Mouse (Mus musculus) midbrain, embryonic 12.5 days (tissue): ENCODE data around the gene Abi3. TPM values are rescaled to one million over a fixed set of nuclear protein-coding genes. Genes with fewer than 3 reads are reported as not detected.
A peak's percentile ranks its signal among the peaks of the same experiment; 100 is the strongest.

Experiments used
- ATAC-seq: fragments of 200-750 bp; cut with Nextera tagmentation; 2 replicates; pipeline ENCODE4 v1.8.0; 2017; ENCODE audit warnings: low read depth, moderate TSS enrichment, moderate library complexity; ENCODE audit not compliant: low FRiP score
- H3K27ac ChIP-seq: fragments of 300-500 bp; sonication (generic); replicated peaks from 2 replicates; pipeline ENCODE4 v1.5.1; 2016; ENCODE audit warnings: mild to moderate bottlenecking
- H3K27me3 ChIP-seq: fragments of 300-500 bp; sonication (generic); 2 replicates; pipeline ENCODE4 v1.6.1; 2016; ENCODE audit warnings: mild to moderate bottlenecking
- H3K36me3 ChIP-seq: fragments of 300-500 bp; sonication (generic); 2 replicates; pipeline ENCODE4 v1.6.1; 2016
- H3K4me1 ChIP-seq: fragments of 300-500 bp; sonication (generic); 2 replicates; pipeline ENCODE4 v1.6.1; 2016
- H3K4me2 ChIP-seq: fragments of 300-500 bp; sonication (generic); replicated peaks from 2 replicates; pipeline ENCODE4 v1.6.1; 2016; ENCODE audit warnings: mild to moderate bottlenecking, moderate library complexity
- H3K4me3 ChIP-seq: fragments of 300-500 bp; sonication (generic); 2 replicates; pipeline ENCODE4 v1.5.1; 2016; ENCODE audit warnings: mild to moderate bottlenecking
- H3K9ac ChIP-seq: fragments of 300-500 bp; sonication (generic); replicated peaks from 2 replicates; pipeline ENCODE4 v1.6.1; 2016; ENCODE audit warnings: mild to moderate bottlenecking, moderate library complexity
- H3K9me3 ChIP-seq: fragments of 300-500 bp; sonication (generic); 2 replicates; pipeline ENCODE4 v1.6.1; 2016; ENCODE audit warnings: mild to moderate bottlenecking
- WGBS: fragments of 180-500 bp; shearing (Covaris S2); methylation state at CpG from one replicate; pipeline ENCODE4 v1.1.7; 2016; 5-methylcytosine and 5-hydroxymethylcytosine counted together
- polyA plus RNA-seq: library from polyadenylated mRNA; unstranded; fragments of >200 nt; fragmentation: Nextera tagmentation; extraction: Ambion mirVana; gene quantifications from 2 replicates; pipeline ENCODE4 v1.2.1, GENCODE M21; 2016

The Abi3 gene
- polyA plus RNA-seq, 1 experiment from 2014 or later = 1.8 TPM

DNA sequence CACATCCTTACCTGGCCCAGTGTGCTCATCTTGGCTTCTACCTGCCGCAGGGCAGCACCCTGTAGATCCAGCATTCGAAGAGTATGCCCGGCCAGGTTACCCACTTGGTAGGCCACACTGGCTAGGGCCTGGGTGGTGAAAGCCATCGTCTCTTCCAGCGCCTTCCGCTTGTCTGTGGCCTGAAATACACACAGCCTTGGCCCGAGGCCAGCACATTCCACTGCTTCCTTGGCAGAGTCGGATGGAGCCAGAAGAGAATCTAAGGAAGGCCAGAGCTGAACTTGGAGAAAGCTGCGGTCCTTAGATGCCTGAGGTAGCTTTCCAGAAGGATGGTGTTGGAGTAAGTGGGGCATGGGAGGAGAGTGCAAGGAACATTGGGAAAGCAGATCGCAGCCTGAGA lies 5.2 kb downstream of the Abi3 start, which contains the start of gene Gngt2:
TSS of gene Gngt2 (plus strand) at position 158 of the 400 bp plus-strand sequence.
- ATAC-seq = no peak
- H3K4me2 ChIP-seq = no peak within 1 kb of the TSS
- no peak within 1 kb of the TSS for H3K9ac ChIP-seq
- no peaks in the 10 kb centered on the region for H3K9me3 ChIP-seq
- H3K27me3 ChIP-seq = peaks cover 70% of the 10 kb centered on the region
- WGBS = 83% methylated on average over 10 of the region's 10 CpGs
- H3K4me3 ChIP-seq = no peak within 1 kb of the TSS
- peaks cover 15% of the 10 kb centered on the region for H3K4me1 ChIP-seq
- H3K36me3 ChIP-seq = no peaks in the 10 kb centered on the region
- H3K27ac ChIP-seq = no peak within 1 kb of the TSS

DNA sequence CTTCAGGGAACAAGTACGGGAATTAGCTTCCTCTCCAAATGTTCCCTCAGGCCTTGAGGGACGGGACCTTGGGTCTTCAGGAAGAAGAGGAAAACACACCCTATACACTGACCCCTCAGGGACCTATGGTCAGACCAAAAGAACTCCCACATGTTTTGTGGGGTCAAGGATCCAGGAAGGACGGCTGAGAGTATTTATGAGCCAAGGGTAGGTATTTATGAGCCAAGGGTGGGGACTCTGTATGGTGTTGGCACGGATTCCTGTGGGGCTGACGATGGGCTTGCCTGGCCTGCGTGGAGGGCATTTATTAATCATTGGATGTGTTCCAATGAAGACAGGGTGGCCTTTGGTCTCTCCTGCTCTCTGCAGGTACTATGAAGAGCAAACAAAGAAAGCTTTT lies 5.8 kb downstream of the Abi3 start:
- Histone ChIP-seq H3K27me3 (peaks cover 70% of the 10 kb centered on the region), H3K4me1 (peaks cover 13% of the 10 kb centered on the region), H3K9me3 (no peaks in the 10 kb centered on the region), H3K9ac (no peak overlapping the region), H3K36me3 (no peaks in the 10 kb centered on the region), H3K4me3 (no peak overlapping the region), H3K27ac (no peak overlapping the region), H3K4me2 (no peak overlapping the region)
- WGBS = 84% methylated on average over 6 of the region's 6 CpGs
- no peak for ATAC-seq

GRCm38 (mm10) chr11:95835832-95836231 lies 6.4 kb downstream of the Abi3 start:
- Histone ChIP-seq H3K27ac (no peak overlapping the region), H3K9me3 (no peaks in the 10 kb centered on the region), H3K36me3 (no peaks in the 10 kb centered on the region), H3K4me1 (peaks cover 17% of the 10 kb centered on the region), H3K27me3 (peaks cover 71% of the 10 kb centered on the region), H3K4me3 (no peak overlapping the region), H3K9ac (no peak overlapping the region), H3K4me2 (no peak overlapping the region)
- no peak for ATAC-seq
- 43% methylated on average over 6 of the region's 6 CpGs for WGBS

GRCm38 (mm10) chr11:95834742-95835710 lies 7.2 kb downstream of the Abi3 start:
- Histone ChIP-seq H3K4me2 (peak overlapping the region; percentile 17; the same call in 1 of the 2 replicates), H3K4me3 (no peak overlapping the region), H3K36me3 (no peaks in the 10 kb centered on the region), H3K27ac (no peak overlapping the region), H3K27me3 (peaks cover 75% of the 10 kb centered on the region), H3K9me3 (no peaks in the 10 kb centered on the region), H3K9ac (no peak overlapping the region), H3K4me1 (peaks cover 24% of the 10 kb centered on the region)
- ATAC-seq = no peak
- 18% methylated on average over 15 of the region's 15 CpGs for WGBS

GRCm38 (mm10) chr11:95834143-95834667 lies 8.1 kb downstream of the Abi3 start:
- H3K4me2 ChIP-seq = peak overlapping the region; percentile 17
- 0 out of 2 replicates have a peak overlapping the region, but pooled peaks have one; percentile 3 for H3K4me3 ChIP-seq
- H3K27ac ChIP-seq = no peak overlapping the region
- H3K9ac ChIP-seq = no peak overlapping the region
- peaks cover 84% of the 10 kb centered on the region for H3K27me3 ChIP-seq
- peaks cover 24% of the 10 kb centered on the region for H3K4me1 ChIP-seq
- ATAC-seq = no peak
- no peaks in the 10 kb centered on the region for H3K9me3 ChIP-seq
- 6% methylated on average over 20 of the region's 22 CpGs for WGBS
- no peaks in the 10 kb centered on the region for H3K36me3 ChIP-seq

- no peaks in the 10 kb centered on the region for H3K9me3 ChIP-seq
- peaks cover 89% of the 10 kb centered on the region for H3K27me3 ChIP-seq
- no peak overlapping the region for H3K9ac ChIP-seq
- peak overlapping the region; percentile 17; the same call in 1 of the 2 replicates for H3K4me2 ChIP-seq
- no peak for ATAC-seq
- H3K4me1 ChIP-seq = peaks cover 24% of the 10 kb centered on the region
- 9% methylated on average over 18 of the region's 18 CpGs for WGBS
- no peak overlapping the region for H3K4me3 ChIP-seq
- H3K36me3 ChIP-seq = no peaks in the 10 kb centered on the region
- H3K27ac ChIP-seq = no peak overlapping the region
Measured at GRCm38 (mm10) chr11:95833631-95834142, 8.6 kb downstream of the Abi3 start.

GRCm38 (mm10) chr11:95833006-95833570 lies 9.2 kb downstream of the Abi3 start:
- Histone ChIP-seq H3K4me3 (no peak overlapping the region), H3K4me1 (peaks cover 24% of the 10 kb centered on the region), H3K9ac (no peak overlapping the region), H3K4me2 (no peak overlapping the region), H3K36me3 (no peaks in the 10 kb centered on the region), H3K27me3 (peaks cover 95% of the 10 kb centered on the region), H3K27ac (no peak overlapping the region), H3K9me3 (no peaks in the 10 kb centered on the region)
- WGBS = 17% methylated on average over 8 of the region's 8 CpGs
- ATAC-seq = no peak

DNA sequence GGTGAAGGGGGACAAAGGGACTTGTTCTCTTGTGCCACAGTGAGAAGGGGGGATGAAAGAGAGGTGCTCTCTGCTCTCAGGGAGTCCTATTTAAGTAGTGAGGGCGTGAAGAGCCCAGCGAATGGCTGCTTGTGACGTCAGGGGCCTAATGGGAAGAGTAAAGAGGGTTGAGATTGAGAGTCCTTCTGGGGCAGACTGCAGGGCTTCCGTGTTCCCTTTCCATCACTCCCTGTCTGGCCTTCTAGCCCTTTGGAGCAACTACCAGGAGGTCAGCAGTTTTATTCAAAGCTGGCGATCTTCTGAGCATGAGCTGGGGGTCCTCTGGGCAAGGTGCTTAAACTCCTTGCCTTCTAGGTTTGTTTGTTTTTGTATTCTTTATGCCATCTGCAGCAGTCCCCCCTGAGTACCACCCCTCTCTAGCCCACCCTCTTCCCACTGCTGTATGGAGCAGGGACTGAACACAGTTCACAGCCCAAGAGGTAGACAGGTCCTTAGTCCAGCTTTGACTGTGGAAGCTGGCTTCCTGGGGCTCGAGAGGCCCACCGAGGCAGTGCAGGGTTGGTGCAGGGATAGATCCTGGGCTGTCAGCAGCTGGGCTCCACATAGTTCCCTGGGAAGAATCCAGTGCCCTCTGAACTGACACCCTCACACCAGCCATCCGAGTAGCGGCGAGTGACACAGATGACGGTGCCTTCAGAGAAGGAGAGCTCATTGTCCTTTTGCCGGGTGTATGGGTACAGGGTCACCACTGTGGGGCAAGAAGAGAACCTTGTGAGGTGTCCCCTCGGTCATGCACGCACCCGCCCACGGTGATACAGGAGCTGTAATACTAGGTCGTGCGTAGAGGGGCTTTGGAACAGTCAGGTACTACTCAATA lies 9.9 kb downstream of the Abi3 start:
- peaks cover 24% of the 10 kb centered on the region for H3K4me1 ChIP-seq

GRCm38 (mm10) chr11:95831641-95832040 lies 10.6 kb downstream of the Abi3 start:
- Histone ChIP-seq H3K4me3 (no peak overlapping the region), H3K36me3 (no peaks in the 10 kb centered on the region), H3K4me2 (no peak overlapping the region), H3K4me1 (peaks cover 24% of the 10 kb centered on the region), H3K9me3 (no peaks in the 10 kb centered on the region), H3K27ac (no peak overlapping the region), H3K27me3 (peaks cover 98% of the 10 kb centered on the region), H3K9ac (no peak overlapping the region)
- ATAC-seq = no peak
- 2% methylated on average over 14 of the region's 15 CpGs for WGBS

More for the DNA sequence above, 9.9 kb downstream of the Abi3 start:
- 33% methylated on average over 18 of the region's 18 CpGs for whole genome bisulfite sequencing
- Histone ChIP-seq H3K4me2 (no peak overlapping the region), H3K4me3 (no peak overlapping the region), H3K36me3 (no peaks in the 10 kb centered on the region), H3K9ac (no peak overlapping the region), H3K9me3 (no peaks in the 10 kb centered on the region), H3K27me3 (peaks cover 98% of the 10 kb centered on the region), H3K27ac (no peak overlapping the region)
- no peak for ATAC-seq

GRCm38 (mm10) chr11:95831276-95831619 lies 11.0 kb downstream of the Abi3 start:
- H3K4me1 ChIP-seq = peaks cover 24% of the 10 kb centered on the region
- peak overlapping the region; percentile 44 for H3K4me2 ChIP-seq
- 6% methylated on average over 10 of the region's 10 CpGs for WGBS
- peaks cover 98% of the 10 kb centered on the region for H3K27me3 ChIP-seq
- no peak overlapping the region for H3K27ac ChIP-seq
- H3K9ac ChIP-seq = no peak overlapping the region
- ATAC-seq = no peak
- peak overlapping the region; percentile 29 for H3K4me3 ChIP-seq
- no peaks in the 10 kb centered on the region for H3K9me3 ChIP-seq
- H3K36me3 ChIP-seq = no peaks in the 10 kb centered on the region
